Mouse (Mus musculus): Measurements from ENCODE around the gene D930020B18Rik.

- TF ChIP-seq CTCF (IDR thresholded peaks at IDR 0.05; ENCODE audit: extremely low read depth, insufficient read length, insufficient replicate concordance, low read depth, low read length) (no peak), POLR2A (IDR thresholded peaks at IDR 0.05; ENCODE audit: low read depth, low read length) (no peak)
Measured at GRCm38 (mm10) chr10:121640944-121641271, 480 bp upstream of the D930020B18Rik start.
